Mouse (Mus musculus): Measurements from ENCODE around the gene Epx. TPM values are rescaled to one million over a fixed set of nuclear protein-coding genes. Genes with fewer than 3 reads are reported as not detected.

Epx gene
- polyA plus RNA-seq, 1 experiment from 2014 or later: 3.1 TPM

- H3K4me2 ChIP-seq (ENCODE audit: low read depth, low read length): peak overlapping the region; percentile 76
- no peak for ATAC-seq (ENCODE audit: low read depth)
- H3K27me3 ChIP-seq (ENCODE audit: control insufficient read depth, insufficient read depth, low read depth, low read length): no peaks in the 10 kb centered on the region
- H3K36me3 ChIP-seq (ENCODE audit: control insufficient read depth, insufficient read depth): no peaks in the 10 kb centered on the region; the same call in 1 of the 2 replicates
- no peak overlapping the region for H3K27ac ChIP-seq (ENCODE audit: low read length)
- peak overlapping the region; percentile 68 for H3K4me3 ChIP-seq (ENCODE audit: low read depth, low read length)
- peak overlapping the region; percentile 47; the same call in 1 of the 2 replicates for H3K9ac ChIP-seq (ENCODE audit: low read depth, low read length)
- no peaks in the 10 kb centered on the region for H3K9me3 ChIP-seq (replicated peaks; ENCODE audit: control insufficient read depth, low read length)
- peaks cover 4% of the 10 kb centered on the region for H3K4me1 ChIP-seq (ENCODE audit: control insufficient read depth, low read depth, low read length)
- WGBS (ENCODE audit: insufficient replicate concordance): 37% methylated on average over 8 of the region's 8 CpGs
Observed at GRCm38 (mm10) chr11:87853597-87853954, 21.8 kb downstream of the Epx start.

- Histone ChIP-seq H3K4me3 (ENCODE audit: low read depth, low read length) (peak within 1 kb of the TSS; percentile 68), H3K4me1 (ENCODE audit: control insufficient read depth, low read depth, low read length) (peaks cover 4% of the 10 kb centered on the region), H3K9ac (ENCODE audit: low read depth, low read length) (peak within 1 kb of the TSS; percentile 47; the same call in 1 of the 2 replicates), H3K9me3 (replicated peaks; ENCODE audit: control insufficient read depth, low read length) (no peaks in the 10 kb centered on the region), H3K27ac (ENCODE audit: low read length) (no peak within 1 kb of the TSS), H3K36me3 (ENCODE audit: control insufficient read depth, insufficient read depth) (no peaks in the 10 kb centered on the region; the same call in 1 of the 2 replicates), H3K4me2 (ENCODE audit: low read depth, low read length) (peak within 1 kb of the TSS; percentile 76), H3K27me3 (ENCODE audit: control insufficient read depth, insufficient read depth, low read depth, low read length) (no peaks in the 10 kb centered on the region)
- ATAC-seq (ENCODE audit: low read depth): peak; percentile 81
- 3% methylated on average over 40 of the region's 40 CpGs for WGBS (ENCODE audit: insufficient replicate concordance)
Observed at GRCm38 (mm10) chr11:87852690-87853596, 22.4 kb downstream of the Epx start, which contains the start of gene Mks1. Gene Mks1, plus strand, starts transcription at chr11:87853215.

- no peaks in the 10 kb centered on the region for H3K4me1 ChIP-seq (ENCODE audit: control insufficient read depth, low read depth, low read length)
- ATAC-seq (ENCODE audit: low read depth): no peak
- no peak overlapping the region for H3K9ac ChIP-seq (ENCODE audit: low read depth, low read length)
- WGBS (ENCODE audit: insufficient replicate concordance): 63% methylated on average over 6 of the region's 6 CpGs
- H3K36me3 ChIP-seq (ENCODE audit: control insufficient read depth, insufficient read depth): no peaks in the 10 kb centered on the region
- no peaks in the 10 kb centered on the region for H3K27me3 ChIP-seq (ENCODE audit: control insufficient read depth, insufficient read depth, low read depth, low read length)
- no peak overlapping the region for H3K4me3 ChIP-seq (ENCODE audit: low read depth, low read length)
- H3K9me3 ChIP-seq (replicated peaks; ENCODE audit: control insufficient read depth, low read length): no peaks in the 10 kb centered on the region
- H3K27ac ChIP-seq (ENCODE audit: low read length): no peak overlapping the region
- H3K4me2 ChIP-seq (ENCODE audit: low read depth, low read length): no peak overlapping the region
Observed at GRCm38 (mm10) chr11:87847884-87848283, 27.5 kb downstream of the Epx start.

- no peaks in the 10 kb centered on the region for H3K4me1 ChIP-seq (ENCODE audit: control insufficient read depth, low read depth, low read length)
- no peak overlapping the region for H3K9ac ChIP-seq (ENCODE audit: low read depth, low read length)
- H3K27me3 ChIP-seq (ENCODE audit: control insufficient read depth, insufficient read depth, low read depth, low read length): no peaks in the 10 kb centered on the region
- no peak for ATAC-seq (ENCODE audit: low read depth)
- no peak overlapping the region for H3K4me3 ChIP-seq (ENCODE audit: low read depth, low read length)
- no peak overlapping the region for H3K4me2 ChIP-seq (ENCODE audit: low read depth, low read length)
- 69% methylated on average over 12 of the region's 12 CpGs for WGBS (ENCODE audit: insufficient replicate concordance)
- no peak overlapping the region for H3K27ac ChIP-seq (ENCODE audit: low read length)
- no peaks in the 10 kb centered on the region for H3K36me3 ChIP-seq (ENCODE audit: control insufficient read depth, insufficient read depth)
- no peaks in the 10 kb centered on the region for H3K9me3 ChIP-seq (replicated peaks; ENCODE audit: control insufficient read depth, low read length)
Observed at GRCm38 (mm10) chr11:87846968-87847600, 28.3 kb downstream of the Epx start.

- H3K4me3 ChIP-seq (ENCODE audit: low read depth, low read length): no peak overlapping the region
- no peaks in the 10 kb centered on the region for H3K4me1 ChIP-seq (ENCODE audit: control insufficient read depth, low read depth, low read length)
- H3K27ac ChIP-seq (ENCODE audit: low read length): no peak overlapping the region
- WGBS (ENCODE audit: insufficient replicate concordance): 65% methylated on average over 3 of the region's 3 CpGs
- H3K4me2 ChIP-seq (ENCODE audit: low read depth, low read length): no peak overlapping the region
- no peaks in the 10 kb centered on the region for H3K9me3 ChIP-seq (replicated peaks; ENCODE audit: control insufficient read depth, low read length)
- no peak overlapping the region for H3K9ac ChIP-seq (ENCODE audit: low read depth, low read length)
- ATAC-seq (ENCODE audit: low read depth): no peak
- no peaks in the 10 kb centered on the region for H3K36me3 ChIP-seq (ENCODE audit: control insufficient read depth, insufficient read depth)
- no peaks in the 10 kb centered on the region for H3K27me3 ChIP-seq (ENCODE audit: control insufficient read depth, insufficient read depth, low read depth, low read length)
Observed at GRCm38 (mm10) chr11:87841436-87841835, 33.9 kb downstream of the Epx start.

GRCm38 (mm10) chr11:87840676-87841075 is 34.7 kb downstream of the Epx start:
- Histone ChIP-seq H3K36me3 (ENCODE audit: control insufficient read depth, insufficient read depth) (no peaks in the 10 kb centered on the region), H3K4me1 (ENCODE audit: control insufficient read depth, low read depth, low read length) (no peaks in the 10 kb centered on the region), H3K9me3 (replicated peaks; ENCODE audit: control insufficient read depth, low read length) (no peaks in the 10 kb centered on the region), H3K4me2 (ENCODE audit: low read depth, low read length) (no peak overlapping the region), H3K27ac (ENCODE audit: low read length) (no peak overlapping the region), H3K4me3 (ENCODE audit: low read depth, low read length) (no peak overlapping the region), H3K9ac (ENCODE audit: low read depth, low read length) (no peak overlapping the region), H3K27me3 (ENCODE audit: control insufficient read depth, insufficient read depth, low read depth, low read length) (no peaks in the 10 kb centered on the region)
- WGBS (ENCODE audit: insufficient replicate concordance): 73% methylated on average over 8 of the region's 8 CpGs
- no peak for ATAC-seq (ENCODE audit: low read depth)

GRCm38 (mm10) chr11:87828239-87828900 is 47.0 kb downstream of the Epx start, which contains the start of gene Lpo:
Gene Lpo, minus strand, starts transcription at chr11:87828289.
- WGBS (ENCODE audit: insufficient replicate concordance): 52% methylated on average over 10 of the region's 10 CpGs
- no peak for ATAC-seq (ENCODE audit: low read depth)
- H3K27ac ChIP-seq (ENCODE audit: low read length): no peak within 1 kb of the TSS
- no peak within 1 kb of the TSS for H3K9ac ChIP-seq (ENCODE audit: low read depth, low read length)
- H3K4me1 ChIP-seq (ENCODE audit: control insufficient read depth, low read depth, low read length): no peaks in the 10 kb centered on the region
- no peak within 1 kb of the TSS for H3K4me2 ChIP-seq (ENCODE audit: low read depth, low read length)
- no peaks in the 10 kb centered on the region for H3K36me3 ChIP-seq (ENCODE audit: control insufficient read depth, insufficient read depth)
- H3K9me3 ChIP-seq (replicated peaks; ENCODE audit: control insufficient read depth, low read length): no peaks in the 10 kb centered on the region
- no peaks in the 10 kb centered on the region; the same call in 1 of the 2 replicates for H3K27me3 ChIP-seq (ENCODE audit: control insufficient read depth, insufficient read depth, low read depth, low read length)
- H3K4me3 ChIP-seq (ENCODE audit: low read depth, low read length): no peak within 1 kb of the TSS

GRCm38 (mm10) chr11:87821502-87821901 is 53.8 kb downstream of the Epx start:
- H3K4me1 ChIP-seq (ENCODE audit: control insufficient read depth, low read depth, low read length): peaks cover 2% of the 10 kb centered on the region; the same call in 1 of the 2 replicates
- H3K4me2 ChIP-seq (ENCODE audit: low read depth, low read length): no peak overlapping the region
- no peaks in the 10 kb centered on the region for H3K36me3 ChIP-seq (ENCODE audit: control insufficient read depth, insufficient read depth)
- no peak overlapping the region for H3K9ac ChIP-seq (ENCODE audit: low read depth, low read length)
- no peak for ATAC-seq (ENCODE audit: low read depth)
- WGBS (ENCODE audit: insufficient replicate concordance): 42% methylated on average over 5 of the region's 5 CpGs
- no peak overlapping the region for H3K4me3 ChIP-seq (ENCODE audit: low read depth, low read length)
- no peaks in the 10 kb centered on the region for H3K9me3 ChIP-seq (replicated peaks; ENCODE audit: control insufficient read depth, low read length)
- no peak overlapping the region for H3K27ac ChIP-seq (ENCODE audit: low read length)
- H3K27me3 ChIP-seq (ENCODE audit: control insufficient read depth, insufficient read depth, low read depth, low read length): peaks cover 3% of the 10 kb centered on the region; the same call in 1 of the 2 replicates

Measured in liver, embryonic 16.5 days (tissue).